Mouse (Mus musculus) lung, postnatal 0 days (tissue): ENCODE measurements around the gene Cntn4. TPM values are rescaled to one million over a fixed set of nuclear protein-coding genes. Genes with fewer than 3 reads are reported as not detected.

ENCODE experiments used
- ATAC-seq: fragments of 200-750 bp; cut with Nextera tagmentation; 2 replicates; pipeline ENCODE4 v1.8.0; 2017; ENCODE audit warnings: moderate library complexity
- DNase-seq: peaks from one replicate; pipeline ENCODE4 v3.0.0-alpha.2; 2016; ENCODE audit warnings: low spot score
- H3K27ac ChIP-seq: fragments of 300-500 bp; sonication (generic); 2 replicates; pipeline ENCODE4 v1.5.1; 2014; ENCODE audit warnings: antibody characterized with exemption, mild to moderate bottlenecking, low read length, mixed read lengths
- H3K27me3 ChIP-seq: fragments of 300-500 bp; sonication (generic); replicated peaks from 2 replicates; pipeline ENCODE4 v1.6.1; 2014; ENCODE audit warnings: low read length, mixed read lengths; ENCODE audit not compliant: insufficient read depth
- H3K36me3 ChIP-seq: fragments of 300-500 bp; sonication (generic); 2 replicates; pipeline ENCODE4 v1.6.1; 2014; ENCODE audit warnings: low read length, mixed read lengths; ENCODE audit not compliant: insufficient read depth
- H3K4me1 ChIP-seq: fragments of 300-500 bp; sonication (generic); 2 replicates; pipeline ENCODE4 v1.6.1; 2014; ENCODE audit warnings: antibody characterized with exemption, low read depth, low read length, mixed read lengths; ENCODE audit not compliant: insufficient read depth
- H3K4me2 ChIP-seq: fragments of 300-500 bp; sonication (generic); replicated peaks from 2 replicates; pipeline ENCODE4 v1.6.1; 2014; ENCODE audit warnings: low read depth, mild to moderate bottlenecking, low read length, moderate library complexity, mixed read lengths
- H3K4me3 ChIP-seq: fragments of 300-500 bp; sonication (generic); 2 replicates; pipeline ENCODE4 v1.5.1; 2014; ENCODE audit warnings: low read depth, low read length
- H3K9ac ChIP-seq: fragments of 300-500 bp; sonication (generic); replicated peaks from 2 replicates; pipeline ENCODE4 v1.6.1; 2014; ENCODE audit warnings: low read depth, mild to moderate bottlenecking
- H3K9me3 ChIP-seq: fragments of 300-500 bp; sonication (generic); 2 replicates; pipeline ENCODE4 v1.6.1; 2016; ENCODE audit warnings: low read length, mixed read lengths
- CTCF ChIP-seq: IDR thresholded peaks from 2 replicates; pipeline ENCODE4 v1.5.1; 2016; ENCODE audit warnings: antibody characterized with exemption, mild to moderate bottlenecking
- EP300 ChIP-seq: IDR thresholded peaks from 2 replicates; pipeline ENCODE4 v1.6.1; 2016; ENCODE audit warnings: antibody characterized with exemption, mild to moderate bottlenecking, control low read depth
- WGBS: fragments of 180-500 bp; shearing (Covaris S2); extraction: QIAGEN DNeasy Blood & Tissue Kit; methylation state at CpG from one replicate; pipeline ENCODE4 v1.1.7; 2014; 5-methylcytosine and 5-hydroxymethylcytosine counted together
- polyA plus RNA-seq: library from polyadenylated mRNA; unstranded; fragments of >200 nt; fragmentation: Nextera tagmentation; extraction: Ambion mirVana; gene quantifications from 2 replicates; pipeline ENCODE4 v1.2.1, GENCODE M21; 2015

The Cntn4 gene
- polyA plus RNA-seq, 1 experiment from 2014 or later: 0.12 TPM

- no peaks in the 10 kb centered on the region for H3K27me3 ChIP-seq
- H3K36me3 ChIP-seq: no peaks in the 10 kb centered on the region
- no peak overlapping the region for H3K9ac ChIP-seq
- DNase-seq (peak; percentile 4), ATAC-seq (no peak)
- H3K27ac ChIP-seq: no peak overlapping the region
- H3K4me3 ChIP-seq: no peak overlapping the region
- H3K4me2 ChIP-seq: no peak overlapping the region
- H3K4me1 ChIP-seq: no peaks in the 10 kb centered on the region
- H3K9me3 ChIP-seq: no peaks in the 10 kb centered on the region
- 2% methylated on average over 1 of the region's 1 CpGs for WGBS
- TF ChIP-seq EP300 (no peak), CTCF (no peak)
These were observed 169.8 kb downstream of the Cntn4 start for GRCm38 (mm10) chr6:105847296-105847695.

GRCm38 (mm10) chr6:105892838-105893237 lies 215.4 kb downstream of the Cntn4 start:
- H3K9ac ChIP-seq: no peak overlapping the region
- WGBS: 70% methylated on average over 4 of the region's 4 CpGs
- DNase-seq: no peak
- no peak overlapping the region for H3K4me3 ChIP-seq
- H3K9me3 ChIP-seq: no peaks in the 10 kb centered on the region
- no peak overlapping the region for H3K4me2 ChIP-seq
- no peaks in the 10 kb centered on the region for H3K36me3 ChIP-seq
- TF ChIP-seq CTCF (no peak), EP300 (no peak)
- H3K27me3 ChIP-seq: no peaks in the 10 kb centered on the region
- no peak overlapping the region for H3K27ac ChIP-seq
- H3K4me1 ChIP-seq: no peaks in the 10 kb centered on the region
- no peak for ATAC-seq

GRCm38 (mm10) chr6:105938485-105938884 lies 261.0 kb downstream of the Cntn4 start:
- Histone ChIP-seq H3K9ac (no peak overlapping the region), H3K9me3 (no peaks in the 10 kb centered on the region), H3K4me1 (no peaks in the 10 kb centered on the region), H3K4me3 (no peak overlapping the region), H3K4me2 (no peak overlapping the region), H3K36me3 (no peaks in the 10 kb centered on the region), H3K27me3 (no peaks in the 10 kb centered on the region), H3K27ac (no peak overlapping the region)
- TF ChIP-seq CTCF (no peak), EP300 (no peak)
- 67% methylated on average over 1 of the region's 1 CpGs for WGBS
- DNase-seq (no peak), ATAC-seq (no peak)

GRCm38 (mm10) chr6:105939303-105939702 lies 261.8 kb downstream of the Cntn4 start:
- no peaks in the 10 kb centered on the region for H3K27me3 ChIP-seq
- no peak overlapping the region for H3K27ac ChIP-seq
- no peaks in the 10 kb centered on the region for H3K9me3 ChIP-seq
- no peak overlapping the region for H3K4me2 ChIP-seq
- no peak overlapping the region for H3K9ac ChIP-seq
- ATAC-seq (no peak), DNase-seq (no peak)
- TF ChIP-seq EP300 (no peak), CTCF (no peak)
- WGBS: 68% methylated on average over 2 of the region's 2 CpGs
- H3K4me3 ChIP-seq: no peak overlapping the region
- no peaks in the 10 kb centered on the region for H3K36me3 ChIP-seq
- no peaks in the 10 kb centered on the region for H3K4me1 ChIP-seq

GRCm38 (mm10) chr6:105940591-105940990 lies 263.1 kb downstream of the Cntn4 start:
- ATAC-seq: no peak

GRCm38 (mm10) chr6:105991492-105991891 lies 314.0 kb downstream of the Cntn4 start:
- no peak for TF ChIP-seq CTCF
- no peak for TF ChIP-seq EP300
- H3K27me3 ChIP-seq: no peaks in the 10 kb centered on the region
- ATAC-seq (peak; percentile 74), DNase-seq (peak; percentile 18)
- no peaks in the 10 kb centered on the region for H3K9me3 ChIP-seq
- H3K4me1 ChIP-seq: no peaks in the 10 kb centered on the region
- H3K4me3 ChIP-seq: no peak overlapping the region
- WGBS: 57% methylated on average over 1 of the region's 1 CpGs
- no peaks in the 10 kb centered on the region for H3K36me3 ChIP-seq
- no peak overlapping the region for H3K9ac ChIP-seq
- no peak overlapping the region for H3K27ac ChIP-seq
- H3K4me2 ChIP-seq: no peak overlapping the region

More at GRCm38 (mm10) chr6:105940591-105940990, 263.1 kb downstream of the Cntn4 start:
- DNase-seq: no peak
- Histone ChIP-seq H3K4me2 (no peak overlapping the region), H3K27ac (no peak overlapping the region), H3K36me3 (no peaks in the 10 kb centered on the region), H3K27me3 (no peaks in the 10 kb centered on the region), H3K4me1 (no peaks in the 10 kb centered on the region), H3K9ac (no peak overlapping the region), H3K9me3 (no peaks in the 10 kb centered on the region), H3K4me3 (no peak overlapping the region)
- TF ChIP-seq EP300: no peak
- TF ChIP-seq CTCF: no peak

GRCm38 (mm10) chr6:106013018-106013417 lies 335.6 kb downstream of the Cntn4 start:
- Histone ChIP-seq H3K27me3 (no peaks in the 10 kb centered on the region), H3K9me3 (no peaks in the 10 kb centered on the region), H3K4me2 (no peak overlapping the region), H3K36me3 (no peaks in the 10 kb centered on the region), H3K4me3 (no peak overlapping the region), H3K27ac (no peak overlapping the region), H3K4me1 (no peaks in the 10 kb centered on the region), H3K9ac (no peak overlapping the region)
- ATAC-seq (no peak), DNase-seq (no peak)
- TF ChIP-seq EP300: no peak
- no peak for TF ChIP-seq CTCF
- WGBS: 76% methylated on average over 5 of the region's 5 CpGs
